Mouse (Mus musculus): Measurements from ENCODE around the gene Rpgrip1l.

DNA sequence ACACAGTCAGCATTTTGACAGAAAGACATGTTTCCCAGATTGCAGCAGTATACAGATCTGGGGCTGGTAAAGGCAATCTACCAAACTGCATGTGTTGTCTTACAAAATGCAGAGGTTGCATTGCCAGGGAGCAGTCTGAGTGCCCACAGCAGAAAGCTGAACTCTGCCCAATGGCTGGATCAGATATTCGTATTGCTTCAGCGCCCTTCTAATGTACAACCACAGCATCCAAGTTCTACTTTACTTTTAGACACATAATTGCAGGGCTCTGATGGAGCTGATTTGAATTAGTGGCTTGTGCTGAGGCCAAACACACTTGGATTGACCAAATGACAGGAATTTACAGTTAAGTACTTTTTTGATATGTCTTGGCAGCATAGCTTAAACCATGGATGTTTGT, 91.2 kb downstream of the Rpgrip1l start:
- TF ChIP-seq TAL1 (IDR thresholded peaks at IDR 0.05; ENCODE audit: low read length) (no peak), GATA1 (IDR thresholded peaks at IDR 0.05; ENCODE audit: low read length) (no peak)
